Mouse (Mus musculus) ES-Bruce4 (cell line): ENCODE results near the gene Rflna. TPM values are rescaled to one million over a fixed set of nuclear protein-coding genes. Genes with fewer than 3 reads are reported as not detected.

Source experiments
- H3K27ac ChIP-seq: 2 replicates; pipeline ENCODE4 v1.5.1; 2012; ENCODE audit warnings: low read length, inconsistent platforms; ENCODE audit not compliant: insufficient read depth
- H3K27me3 ChIP-seq: 2 replicates; pipeline ENCODE4 v1.6.1; 2012; ENCODE audit warnings: mild to moderate bottlenecking, low read length, inconsistent platforms; ENCODE audit not compliant: control insufficient read depth, poor library complexity, insufficient read depth, severe bottlenecking
- H3K36me3 ChIP-seq: 2 replicates; pipeline ENCODE4 v1.6.1; 2012; ENCODE audit warnings: inconsistent platforms, mild to moderate bottlenecking, low read length, moderate library complexity; ENCODE audit not compliant: control insufficient read depth, poor library complexity, insufficient read depth, severe bottlenecking
- H3K4me1 ChIP-seq: one replicate; pipeline ENCODE4 v1.8.1; 2011; ENCODE audit warnings: low read length; ENCODE audit not compliant: control insufficient read depth, insufficient read depth
- H3K4me3 ChIP-seq: 2 replicates; pipeline ENCODE4 v1.5.1; 2011; ENCODE audit warnings: low read depth, mild to moderate bottlenecking, low read length
- H3K9ac ChIP-seq: 2 replicates; pipeline ENCODE4 v1.6.1; 2012; ENCODE audit warnings: low read depth, mild to moderate bottlenecking, inconsistent platforms; ENCODE audit not compliant: poor library complexity, severe bottlenecking
- H3K9me3 ChIP-seq: replicated peaks from 2 replicates; pipeline ENCODE4 v1.6.1; 2012; ENCODE audit warnings: mild to moderate bottlenecking, low read length, inconsistent platforms; ENCODE audit not compliant: control insufficient read depth, poor library complexity, insufficient read depth, severe bottlenecking
- CTCF ChIP-seq: IDR thresholded peaks from one replicate; pipeline ENCODE4 v1.8.1; 2011; ENCODE audit warnings: low read depth, low read length
- EP300 ChIP-seq: IDR thresholded peaks from 2 replicates; pipeline ENCODE4 v1.6.1; 2011; ENCODE audit warnings: low read depth, low read length; ENCODE audit not compliant: insufficient read depth
- POLR2A ChIP-seq: IDR thresholded peaks from one replicate; pipeline ENCODE4 v1.8.1; 2011; ENCODE audit warnings: low read length; ENCODE audit not compliant: insufficient read depth
- polyA plus RNA-seq: library from polyadenylated mRNA; stranded (reverse); fragments of >200 nt; gene quantifications from 2 replicates; pipeline ENCODE4 v1.2.4, GENCODE M21; 2011; ENCODE audit warnings: low read depth; ENCODE audit not compliant: missing spikeins, insufficient read depth, insufficient read length

Rflna gene
- polyA plus RNA-seq, 1 experiment: 2.0 TPM

- Histone ChIP-seq H3K4me1 (no peaks in the 10 kb centered on the region), H3K4me3 (no peak overlapping the region), H3K36me3 (no peaks in the 10 kb centered on the region), H3K9me3 (no peaks in the 10 kb centered on the region), H3K9ac (no peak overlapping the region), H3K27me3 (no peaks in the 10 kb centered on the region), H3K27ac (no peak overlapping the region)
- TF ChIP-seq CTCF (no peak), EP300 (no peak), POLR2A (no peak)
These were observed 2.2 kb upstream of the Rflna start for GRCm38 (mm10) chr5:125000756-125001250.

GRCm38 (mm10) chr5:125003873-125004255, 843 bp downstream of the Rflna start:
- Histone ChIP-seq H3K4me1 (no peaks in the 10 kb centered on the region), H3K27ac (no peak overlapping the region), H3K4me3 (peak overlapping the region; percentile 29; the same call in 1 of the 2 replicates), H3K9ac (no peak overlapping the region), H3K36me3 (no peaks in the 10 kb centered on the region), H3K9me3 (no peaks in the 10 kb centered on the region), H3K27me3 (no peaks in the 10 kb centered on the region)
- TF ChIP-seq EP300: no peak

- H3K27me3 ChIP-seq: no peaks in the 10 kb centered on the region
- no peak overlapping the region for H3K27ac ChIP-seq
- no peak overlapping the region for H3K9ac ChIP-seq
- no peaks in the 10 kb centered on the region for H3K4me1 ChIP-seq
- no peak overlapping the region for H3K4me3 ChIP-seq
- H3K9me3 ChIP-seq: no peaks in the 10 kb centered on the region
- H3K36me3 ChIP-seq: no peaks in the 10 kb centered on the region
- TF ChIP-seq POLR2A (no peak), EP300 (no peak), CTCF (no peak)
These were observed 3.0 kb downstream of the Rflna start for GRCm38 (mm10) chr5:125005871-125006652.

GRCm38 (mm10) chr5:125006896-125007295, 3.9 kb downstream of the Rflna start:
- no peak overlapping the region for H3K27ac ChIP-seq
- no peak overlapping the region for H3K4me3 ChIP-seq

GRCm38 (mm10) chr5:125011166-125011565, 8.1 kb downstream of the Rflna start:
- H3K36me3 ChIP-seq: no peaks in the 10 kb centered on the region
- no peak overlapping the region for H3K27ac ChIP-seq
- no peaks in the 10 kb centered on the region for H3K27me3 ChIP-seq
- H3K4me1 ChIP-seq: no peaks in the 10 kb centered on the region
- peak overlapping the region; percentile 9 for H3K9ac ChIP-seq
- H3K9me3 ChIP-seq: no peaks in the 10 kb centered on the region
- peak overlapping the region; percentile 47 for H3K4me3 ChIP-seq
- TF ChIP-seq POLR2A: no peak
- TF ChIP-seq CTCF: no peak
- TF ChIP-seq EP300: no peak

More at GRCm38 (mm10) chr5:125006896-125007295, 3.9 kb downstream of the Rflna start:
- Histone ChIP-seq H3K9ac (no peak overlapping the region), H3K4me1 (no peaks in the 10 kb centered on the region), H3K27me3 (no peaks in the 10 kb centered on the region), H3K9me3 (no peaks in the 10 kb centered on the region), H3K36me3 (no peaks in the 10 kb centered on the region)
- TF ChIP-seq POLR2A (no peak), EP300 (no peak), CTCF (no peak)

GRCm38 (mm10) chr5:125011628-125012027, 8.6 kb downstream of the Rflna start:
- Histone ChIP-seq H3K4me3 (peak overlapping the region; percentile 47), H3K36me3 (no peaks in the 10 kb centered on the region), H3K27ac (no peak overlapping the region), H3K27me3 (no peaks in the 10 kb centered on the region), H3K4me1 (no peaks in the 10 kb centered on the region), H3K9ac (peak overlapping the region; percentile 9; the same call in 1 of the 2 replicates), H3K9me3 (no peaks in the 10 kb centered on the region)
- TF ChIP-seq POLR2A: no peak
- no peak for TF ChIP-seq EP300
- no peak for TF ChIP-seq CTCF
